Mouse (Mus musculus) testis, postnatal 14 days (tissue): ENCODE measurements at regions not wholly inside any gene's neighbourhood (a gene's known extent, or its start where the extent isn't known, plus 50 kb on each side); places are given as distances from the start of the nearest gene placed in this dataset.
A peak's percentile ranks its signal among the peaks of the same experiment; 100 is the strongest.

Experiments used
- DNase-seq: peaks from one replicate; pipeline ENCODE4 v3.0.0; 2021; ENCODE audit warnings: low spot score

DNA sequence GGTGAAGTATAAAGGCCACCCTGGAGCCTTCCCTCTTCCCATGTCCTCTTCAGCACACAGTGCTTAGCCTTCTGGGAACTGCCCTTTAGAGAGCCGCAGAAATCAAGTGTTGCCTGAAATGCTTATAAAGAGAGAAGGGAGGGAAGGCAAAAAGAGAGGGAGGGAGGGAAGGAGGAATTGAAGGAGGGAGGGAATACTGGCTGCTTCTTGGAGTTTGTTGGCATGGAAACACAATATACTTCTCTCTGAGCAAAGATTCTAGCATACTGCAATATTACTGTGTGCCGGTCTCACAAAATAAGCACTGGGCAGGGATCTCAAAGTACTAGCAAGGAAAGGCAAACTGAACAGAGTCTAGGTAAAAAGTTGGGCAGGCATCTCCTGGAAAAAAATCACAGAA lies 225.9 kb upstream of the Ldb2 start:
- no peak for DNase-seq

GRCm38 (mm10) chr5:45007930-45008329 lies 208.4 kb upstream of the Ldb2 start:
- DNase-seq: no peak

DNA sequence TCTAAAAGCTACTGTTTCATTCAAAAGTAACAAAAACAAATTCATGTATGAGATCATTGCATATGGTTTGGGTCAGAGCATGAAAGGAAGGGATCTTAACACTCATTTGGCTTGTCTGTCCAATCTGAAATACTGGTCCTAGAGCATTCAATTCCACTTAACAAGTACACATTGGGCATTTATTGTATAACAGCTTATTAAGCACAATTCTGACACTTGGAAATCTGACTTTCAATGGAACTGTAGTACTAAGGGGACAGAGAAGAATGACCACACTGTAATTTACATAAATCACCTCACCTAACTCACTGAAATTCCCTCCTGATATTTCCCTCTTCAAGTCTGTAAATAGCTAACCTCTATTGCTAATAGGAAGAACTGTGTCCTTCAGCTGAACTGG lies 201.5 kb upstream of the Ldb2 start:
- no peak for DNase-seq

GRCm38 (mm10) chr5:44999032-44999431 lies 199.6 kb upstream of the Ldb2 start:
- DNase-seq: no peak

GRCm38 (mm10) chr5:44975456-44976195 lies 176.1 kb upstream of the Ldb2 start:
- DNase-seq: no peak

GRCm38 (mm10) chr5:44943023-44943921 lies 143.8 kb upstream of the Ldb2 start:
- DNase-seq: no peak

GRCm38 (mm10) chr5:44942575-44942974 lies 143.1 kb upstream of the Ldb2 start:
- no peak for DNase-seq

DNA sequence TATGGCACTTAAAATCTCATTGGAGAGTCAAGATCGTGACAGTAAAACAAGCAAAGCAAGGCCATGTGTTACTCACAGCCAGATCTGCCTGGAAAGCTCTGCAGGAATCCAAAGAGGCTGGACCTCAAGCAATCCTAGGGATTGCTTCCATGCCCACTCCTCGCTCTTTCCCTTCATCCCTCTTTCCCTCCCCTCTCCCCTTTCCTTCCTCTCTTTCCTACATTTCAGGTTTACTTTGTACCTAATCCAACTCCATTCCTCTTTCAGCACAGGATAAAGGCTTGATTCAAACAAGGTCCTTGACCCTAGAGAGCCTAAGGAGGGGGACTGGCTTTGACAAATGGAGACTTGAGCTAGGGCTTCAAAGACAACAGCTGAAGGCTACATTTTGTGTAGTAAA lies 126.0 kb upstream of the Ldb2 start:
- no peak for DNase-seq

GRCm38 (mm10) chr5:44922129-44922775 lies 122.8 kb upstream of the Ldb2 start:
- DNase-seq: no peak

DNA sequence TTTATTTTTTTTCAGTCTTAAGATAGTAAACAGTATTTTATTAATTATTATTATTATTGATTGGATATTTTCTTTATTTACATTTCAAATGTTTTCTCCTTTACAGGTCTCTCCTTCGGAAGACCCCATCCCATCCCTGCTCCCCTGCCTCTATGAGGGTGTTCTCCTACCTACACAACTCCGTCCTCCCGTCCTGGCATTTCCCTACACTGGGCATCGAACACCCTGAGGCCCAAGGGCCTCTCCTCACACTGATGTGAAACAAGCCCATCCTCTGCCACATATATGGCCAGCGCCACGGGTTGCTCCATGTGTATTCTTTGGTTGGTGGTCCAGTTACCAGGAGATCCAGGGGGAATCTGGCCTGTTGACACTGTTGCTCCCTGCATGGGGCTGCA lies 118.3 kb upstream of the Ldb2 start:
- no peak for DNase-seq

GRCm38 (mm10) chr5:44917173-44917815 lies 117.8 kb upstream of the Ldb2 start:
- no peak for DNase-seq

GRCm38 (mm10) chr5:44902541-44902940 lies 103.1 kb upstream of the Ldb2 start:
- no peak for DNase-seq

- no peak for DNase-seq
These were observed 87.1 kb upstream of the Ldb2 start for GRCm38 (mm10) chr5:44886566-44887070.

GRCm38 (mm10) chr5:44876946-44877345 lies 77.5 kb upstream of the Ldb2 start:
- DNase-seq: peak; percentile 18

GRCm38 (mm10) chr5:44872243-44872642 lies 72.8 kb upstream of the Ldb2 start:
- no peak for DNase-seq

GRCm38 (mm10) chr5:44863887-44864286 lies 64.4 kb upstream of the Ldb2 start:
- DNase-seq: no peak

DNA sequence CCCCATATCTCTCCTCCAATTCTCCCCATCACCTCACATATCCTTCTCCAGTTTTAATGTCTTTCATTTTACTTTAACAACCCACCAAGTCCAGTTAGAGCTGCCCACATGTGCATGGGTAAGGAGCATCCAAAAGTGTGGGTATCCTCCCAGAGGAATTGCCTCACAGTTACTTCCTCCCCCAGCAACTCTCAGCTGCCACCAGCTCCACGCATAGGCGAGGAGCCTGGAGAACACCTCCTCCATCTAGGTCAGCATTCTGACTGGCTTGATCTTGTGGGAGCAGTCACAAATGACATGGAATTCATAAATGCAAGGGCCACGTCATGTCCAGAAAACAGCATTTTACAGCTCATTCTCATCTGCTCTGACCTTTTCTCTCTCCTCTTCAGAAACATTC lies 63.9 kb upstream of the Ldb2 start:
- DNase-seq: no peak

- DNase-seq: no peak
These were observed 54.7 kb upstream of the Ldb2 start for GRCm38 (mm10) chr5:44854189-44854588.
